Mouse (Mus musculus): ENCODE results near the gene Adm. TPM values are rescaled to one million over a fixed set of nuclear protein-coding genes. Genes with fewer than 3 reads are reported as not detected.
"Not testable (repeated sequence)": the region's sequence is repeated elsewhere in the genome, so short reads cannot be mapped to it uniquely, and the experiment has no call there.

Adm gene
- 3.4 and 3.7 TPM in 2 replicates for polyA plus RNA-seq (2015; fragmentation: Nextera tagmentation; extraction: Ambion mirVana)

GRCm38 (mm10) chr7:110627486-110628272 is at the start of gene Adm:
Adm (plus strand) TSS chr7:110627661.
- peaks cover 25% of the 10 kb centered on the region for H3K4me1 ChIP-seq (ENCODE audit: insufficient read depth)
- peak within 1 kb of the TSS; percentile 77 for H3K4me2 ChIP-seq (ENCODE audit: low read depth, low read length)
- H3K4me3 ChIP-seq (ENCODE audit: low read depth, low read length): peak within 1 kb of the TSS; percentile 54
- ATAC-seq (no peak), DNase-seq (peak; percentile 67)
- no peak for TF ChIP-seq CTCF (IDR thresholded peaks at IDR 0.05; ENCODE audit: low read depth)
- peak within 1 kb of the TSS; percentile 52 for H3K9ac ChIP-seq (replicated peaks)
- H3K9me3 ChIP-seq (ENCODE audit: low read length): no peaks in the 10 kb centered on the region
- no peaks in the 10 kb centered on the region for H3K36me3 ChIP-seq (replicated peaks; ENCODE audit: insufficient read depth, low read length)
- H3K27ac ChIP-seq (ENCODE audit: low read depth): no peak within 1 kb of the TSS
- WGBS (ENCODE audit: insufficient replicate concordance): 2% methylated on average over 30 of the region's 30 CpGs
- H3K27me3 ChIP-seq (ENCODE audit: insufficient read depth, low read length): peaks cover 59% of the 10 kb centered on the region

GRCm38 (mm10) chr7:110583705-110584104 is 43.8 kb upstream of the Adm start:
- no peaks in the 10 kb centered on the region for H3K9me3 ChIP-seq (ENCODE audit: low read length)
- H3K4me1 ChIP-seq (ENCODE audit: insufficient read depth): no peaks in the 10 kb centered on the region
- 87% methylated on average over 3 of the region's 3 CpGs for WGBS (ENCODE audit: insufficient replicate concordance)
- H3K27me3 ChIP-seq (ENCODE audit: insufficient read depth, low read length): no peaks in the 10 kb centered on the region
- no peak overlapping the region for H3K27ac ChIP-seq (ENCODE audit: low read depth)
- no peak overlapping the region for H3K9ac ChIP-seq (replicated peaks)
- ATAC-seq (no peak), DNase-seq (no peak)
- no peak overlapping the region for H3K4me3 ChIP-seq (ENCODE audit: low read depth, low read length)
- no peaks in the 10 kb centered on the region for H3K36me3 ChIP-seq (replicated peaks; ENCODE audit: insufficient read depth, low read length)
- no peak overlapping the region for H3K4me2 ChIP-seq (ENCODE audit: low read depth, low read length)
- no peak for TF ChIP-seq EP300 (IDR thresholded peaks at IDR 0.05; ENCODE audit: low read depth)
- TF ChIP-seq CTCF (IDR thresholded peaks at IDR 0.05; ENCODE audit: low read depth): no peak

GRCm38 (mm10) chr7:110584159-110584558 is 43.3 kb upstream of the Adm start:
- ATAC-seq (no peak), DNase-seq (no peak)
- 62% methylated on average over 2 of the region's 2 CpGs for WGBS (ENCODE audit: insufficient replicate concordance)
- no peaks in the 10 kb centered on the region for H3K36me3 ChIP-seq (replicated peaks; ENCODE audit: insufficient read depth, low read length)
- no peak overlapping the region for H3K9ac ChIP-seq (replicated peaks)
- no peak overlapping the region for H3K4me2 ChIP-seq (ENCODE audit: low read depth, low read length)
- no peak overlapping the region for H3K4me3 ChIP-seq (ENCODE audit: low read depth, low read length)
- H3K9me3 ChIP-seq (ENCODE audit: low read length): no peaks in the 10 kb centered on the region
- H3K4me1 ChIP-seq (ENCODE audit: insufficient read depth): no peaks in the 10 kb centered on the region
- H3K27me3 ChIP-seq (ENCODE audit: insufficient read depth, low read length): no peaks in the 10 kb centered on the region
- H3K27ac ChIP-seq (ENCODE audit: low read depth): no peak overlapping the region
- TF ChIP-seq EP300 (IDR thresholded peaks at IDR 0.05; ENCODE audit: low read depth) (no peak), CTCF (IDR thresholded peaks at IDR 0.05; ENCODE audit: low read depth) (no peak)

GRCm38 (mm10) chr7:110585250-110585649 is 42.2 kb upstream of the Adm start:
- DNase-seq (no peak), ATAC-seq (no peak)
- no peaks in the 10 kb centered on the region for H3K9me3 ChIP-seq (ENCODE audit: low read length)
- no peak overlapping the region for H3K27ac ChIP-seq (ENCODE audit: low read depth)
- H3K9ac ChIP-seq (replicated peaks): no peak overlapping the region
- TF ChIP-seq CTCF (IDR thresholded peaks at IDR 0.05; ENCODE audit: low read depth) (no peak), EP300 (IDR thresholded peaks at IDR 0.05; ENCODE audit: low read depth) (0 out of 2 replicates have a peak, but pooled peaks have one; percentile 16)
- no peaks in the 10 kb centered on the region for H3K36me3 ChIP-seq (replicated peaks; ENCODE audit: insufficient read depth, low read length)
- H3K27me3 ChIP-seq (ENCODE audit: insufficient read depth, low read length): no peaks in the 10 kb centered on the region
- H3K4me2 ChIP-seq (ENCODE audit: low read depth, low read length): no peak overlapping the region
- WGBS (ENCODE audit: insufficient replicate concordance): 67% methylated on average over 2 of the region's 2 CpGs
- no peak overlapping the region for H3K4me3 ChIP-seq (ENCODE audit: low read depth, low read length)
- no peaks in the 10 kb centered on the region for H3K4me1 ChIP-seq (ENCODE audit: insufficient read depth)

- H3K4me1 ChIP-seq (ENCODE audit: insufficient read depth): no peaks in the 10 kb centered on the region
- H3K4me2 ChIP-seq (ENCODE audit: low read depth, low read length): no peak overlapping the region
- no peak for ATAC-seq
- H3K27ac ChIP-seq (ENCODE audit: low read depth): no peak overlapping the region
- 63% methylated on average over 1 of the region's 1 CpGs for WGBS (ENCODE audit: insufficient replicate concordance)
- H3K9me3 ChIP-seq (ENCODE audit: low read length): no peaks in the 10 kb centered on the region
- H3K4me3 ChIP-seq (ENCODE audit: low read depth, low read length): no peak overlapping the region
- no peaks in the 10 kb centered on the region for H3K36me3 ChIP-seq (replicated peaks; ENCODE audit: insufficient read depth, low read length)
- no peaks in the 10 kb centered on the region for H3K27me3 ChIP-seq (ENCODE audit: insufficient read depth, low read length)
- TF ChIP-seq CTCF (IDR thresholded peaks at IDR 0.05; ENCODE audit: low read depth) (no peak), EP300 (IDR thresholded peaks at IDR 0.05; ENCODE audit: low read depth) (no peak)
- no peak for DNase-seq
- no peak overlapping the region for H3K9ac ChIP-seq (replicated peaks)
These were observed 39.7 kb upstream of the Adm start for GRCm38 (mm10) chr7:110587721-110588120.

GRCm38 (mm10) chr7:110593991-110594390 is 33.5 kb upstream of the Adm start:
- TF ChIP-seq CTCF (IDR thresholded peaks at IDR 0.05; ENCODE audit: low read depth): 0 out of 2 replicates have a peak, but pooled peaks have one; percentile 15
- 79% methylated on average over 3 of the region's 3 CpGs for WGBS (ENCODE audit: insufficient replicate concordance)
- not testable (repeated sequence) for ATAC-seq; H3K9me3 ChIP-seq (ENCODE audit: low read length); H3K4me2 ChIP-seq (ENCODE audit: low read depth, low read length); H3K36me3 ChIP-seq (replicated peaks; ENCODE audit: insufficient read depth, low read length); H3K9ac ChIP-seq (replicated peaks); H3K27ac ChIP-seq (ENCODE audit: low read depth); H3K27me3 ChIP-seq (ENCODE audit: insufficient read depth, low read length); H3K4me1 ChIP-seq (ENCODE audit: insufficient read depth); DNase-seq; H3K4me3 ChIP-seq (ENCODE audit: low read depth, low read length)
